Mouse (Mus musculus) midbrain, embryonic 16.5 days (tissue): ENCODE data around the gene Cd200. TPM values are rescaled to one million over a fixed set of nuclear protein-coding genes. Genes with fewer than 3 reads are reported as not detected.
"Not testable (repeated sequence)": the region's sequence is repeated elsewhere in the genome, so short reads cannot be mapped to it uniquely, and the experiment has no call there.

Source experiments
- ATAC-seq: fragments of 200-750 bp; cut with Nextera tagmentation; 2 replicates; pipeline ENCODE4 v1.8.0; 2017; ENCODE audit warnings: moderate TSS enrichment
- H3K27ac ChIP-seq: fragments of 300-500 bp; sonication (generic); 2 replicates; pipeline ENCODE4 v1.5.1; 2014; ENCODE audit warnings: mild to moderate bottlenecking, low read length, mixed read lengths
- H3K27me3 ChIP-seq: fragments of 300-500 bp; sonication (generic); 2 replicates; pipeline ENCODE4 v1.6.1; 2014; ENCODE audit warnings: low read depth, low read length, mixed read lengths; ENCODE audit not compliant: control insufficient read depth, insufficient read depth
- H3K36me3 ChIP-seq: fragments of 300-500 bp; sonication (generic); 2 replicates; pipeline ENCODE4 v1.6.1; 2014; ENCODE audit warnings: mild to moderate bottlenecking, low read length, moderate library complexity, mixed read lengths; ENCODE audit not compliant: control insufficient read depth, insufficient read depth
- H3K4me1 ChIP-seq: fragments of 300-500 bp; sonication (generic); 2 replicates; pipeline ENCODE4 v1.6.1; 2014; ENCODE audit warnings: mild to moderate bottlenecking, low read length, mixed read lengths; ENCODE audit not compliant: control insufficient read depth, insufficient read depth
- H3K4me2 ChIP-seq: fragments of 300-500 bp; sonication (generic); 2 replicates; pipeline ENCODE4 v1.6.1; 2014; ENCODE audit warnings: mild to moderate bottlenecking, low read length, mixed read lengths
- H3K4me3 ChIP-seq: fragments of 300-500 bp; sonication (generic); 2 replicates; pipeline ENCODE4 v1.5.1; 2014; ENCODE audit warnings: low read depth, mild to moderate bottlenecking, low read length, moderate library complexity, mixed read lengths
- H3K9ac ChIP-seq: fragments of 300-500 bp; sonication (generic); 2 replicates; pipeline ENCODE4 v1.6.1; 2014; ENCODE audit warnings: low read depth, low read length, mixed read lengths
- H3K9me3 ChIP-seq: fragments of 300-500 bp; sonication (generic); replicated peaks from 2 replicates; pipeline ENCODE4 v1.6.1; 2014; ENCODE audit warnings: mild to moderate bottlenecking, low read length, mixed read lengths; ENCODE audit not compliant: control insufficient read depth, poor library complexity, severe bottlenecking
- WGBS: fragments of 180-500 bp; shearing (Covaris S2); extraction: QIAGEN DNeasy Blood & Tissue Kit; methylation state at CpG from one replicate; pipeline ENCODE4 v1.1.7; 2014; 5-methylcytosine and 5-hydroxymethylcytosine counted together
- polyA plus RNA-seq: library from polyadenylated mRNA; unstranded; fragments of >200 nt; fragmentation: Nextera tagmentation; extraction: Ambion mirVana; gene quantifications from 2 replicates; pipeline ENCODE4 v1.2.1, GENCODE M21; 2015

Gene Cd200
- polyA plus RNA-seq, 1 experiment from 2014 or later = 438 TPM

- ATAC-seq = no peak
- H3K4me2 ChIP-seq = no peak overlapping the region
- no peaks in the 10 kb centered on the region for H3K27me3 ChIP-seq
- H3K9me3 ChIP-seq = no peaks in the 10 kb centered on the region
- H3K36me3 ChIP-seq = no peaks in the 10 kb centered on the region
- H3K4me3 ChIP-seq = no peak overlapping the region
- H3K9ac ChIP-seq = no peak overlapping the region
- 90% methylated on average over 1 of the region's 1 CpGs for WGBS
- no peaks in the 10 kb centered on the region for H3K4me1 ChIP-seq
- no peak overlapping the region for H3K27ac ChIP-seq
Measured at GRCm38 (mm10) chr16:45371076-45371475, 37.8 kb downstream of the Cd200 start.

GRCm38 (mm10) chr16:45369285-45369965 lies 39.4 kb downstream of the Cd200 start:
- 76% methylated on average over 4 of the region's 4 CpGs for WGBS
- H3K36me3 ChIP-seq = no peaks in the 10 kb centered on the region
- H3K27me3 ChIP-seq = no peaks in the 10 kb centered on the region
- H3K4me3 ChIP-seq = no peak overlapping the region
- no peak overlapping the region for H3K4me2 ChIP-seq
- no peaks in the 10 kb centered on the region for H3K9me3 ChIP-seq
- no peak overlapping the region for H3K27ac ChIP-seq
- no peak for ATAC-seq
- H3K9ac ChIP-seq = no peak overlapping the region
- H3K4me1 ChIP-seq = no peaks in the 10 kb centered on the region

DNA sequence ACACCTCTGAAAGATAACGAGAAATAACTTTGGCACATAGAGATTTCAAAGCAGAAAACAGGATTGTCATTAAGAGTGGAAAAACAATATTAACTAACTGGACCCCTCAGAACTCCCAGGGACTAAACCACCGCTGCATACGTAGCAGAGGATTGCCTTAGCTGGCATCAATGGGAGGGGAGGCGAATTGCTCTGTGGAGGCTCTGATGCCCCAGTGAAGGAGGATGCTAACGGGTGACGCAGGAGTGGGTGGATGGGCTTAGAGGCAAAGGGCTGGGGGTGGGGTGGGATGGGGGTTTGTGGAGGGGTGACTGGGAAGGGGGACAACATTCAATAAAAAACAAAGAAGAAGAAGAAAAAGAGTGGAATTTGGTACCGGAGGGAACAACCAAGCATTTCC lies 42.7 kb downstream of the Cd200 start:
- Histone ChIP-seq H3K36me3 (no peaks in the 10 kb centered on the region), H3K4me2 (no peak overlapping the region), H3K9ac (no peak overlapping the region), H3K27me3 (no peaks in the 10 kb centered on the region), H3K27ac (no peak overlapping the region), H3K9me3 (no peaks in the 10 kb centered on the region), H3K4me3 (no peak overlapping the region), H3K4me1 (no peaks in the 10 kb centered on the region)
- no peak for ATAC-seq
- WGBS = 78% methylated on average over 7 of the region's 7 CpGs

DNA sequence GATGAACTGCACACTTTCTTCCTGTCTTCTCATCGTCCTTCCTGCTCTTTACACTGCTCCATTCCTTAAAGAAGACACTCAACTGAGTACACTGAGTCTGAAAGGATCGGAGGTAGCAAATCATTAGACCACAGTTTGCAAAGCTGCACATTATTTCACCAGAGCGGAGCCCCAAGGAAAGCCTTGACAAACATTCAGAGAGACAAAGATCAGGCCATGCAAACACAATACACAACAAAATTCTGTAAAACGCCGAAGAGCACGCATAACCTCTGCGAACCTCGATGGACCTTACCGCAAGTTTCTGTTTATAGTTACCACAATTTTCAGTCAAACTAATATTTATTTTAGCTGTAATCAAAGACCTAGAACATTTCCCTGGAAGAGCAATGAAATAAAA lies 43.5 kb downstream of the Cd200 start:
- Histone ChIP-seq H3K36me3 (no peaks in the 10 kb centered on the region), H3K9ac (no peak overlapping the region), H3K4me1 (no peaks in the 10 kb centered on the region), H3K27me3 (no peaks in the 10 kb centered on the region), H3K4me2 (no peak overlapping the region), H3K9me3 (no peaks in the 10 kb centered on the region), H3K27ac (no peak overlapping the region), H3K4me3 (no peak overlapping the region)
- ATAC-seq = no peak
- 86% methylated on average over 9 of the region's 9 CpGs for WGBS

- no peak overlapping the region for H3K9ac ChIP-seq
- H3K27me3 ChIP-seq = no peaks in the 10 kb centered on the region
- no peaks in the 10 kb centered on the region for H3K36me3 ChIP-seq
- no peaks in the 10 kb centered on the region for H3K9me3 ChIP-seq
- H3K4me1 ChIP-seq = no peaks in the 10 kb centered on the region
- no peak overlapping the region for H3K4me3 ChIP-seq
- ATAC-seq = no peak
- no peak overlapping the region for H3K4me2 ChIP-seq
- 93% methylated on average over 1 of the region's 1 CpGs for WGBS
- H3K27ac ChIP-seq = no peak overlapping the region
Measured at GRCm38 (mm10) chr16:45364627-45365026, 44.2 kb downstream of the Cd200 start.

DNA sequence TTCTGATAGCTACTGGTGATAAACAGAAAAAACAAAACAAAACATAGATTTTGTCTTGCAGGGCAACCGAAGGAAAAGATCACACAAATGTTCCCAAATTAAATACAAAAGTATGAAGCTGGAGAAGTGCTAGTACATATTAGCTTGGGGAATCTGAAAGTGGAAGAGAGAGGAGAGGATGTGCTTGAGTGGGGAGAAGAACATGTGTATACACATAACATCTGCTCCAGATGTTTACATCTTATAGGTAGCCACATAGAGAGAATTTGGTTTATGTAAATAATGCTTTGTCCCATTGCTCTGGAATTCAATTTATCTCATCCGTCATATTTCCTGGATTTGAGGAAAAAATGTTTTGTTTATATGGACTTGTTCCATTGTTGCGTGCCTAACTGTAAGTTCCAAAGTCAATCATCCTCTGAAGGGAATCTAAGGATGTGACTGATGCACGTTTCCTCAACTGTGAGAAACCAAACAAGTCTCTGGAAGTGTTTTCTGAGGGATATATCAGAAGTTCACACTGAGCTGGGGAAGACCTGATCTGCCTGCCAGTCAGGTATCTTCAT lies 45.3 kb downstream of the Cd200 start:
- H3K4me1 ChIP-seq = no peaks in the 10 kb centered on the region
- no peaks in the 10 kb centered on the region for H3K9me3 ChIP-seq
- no peak for ATAC-seq

DNA sequence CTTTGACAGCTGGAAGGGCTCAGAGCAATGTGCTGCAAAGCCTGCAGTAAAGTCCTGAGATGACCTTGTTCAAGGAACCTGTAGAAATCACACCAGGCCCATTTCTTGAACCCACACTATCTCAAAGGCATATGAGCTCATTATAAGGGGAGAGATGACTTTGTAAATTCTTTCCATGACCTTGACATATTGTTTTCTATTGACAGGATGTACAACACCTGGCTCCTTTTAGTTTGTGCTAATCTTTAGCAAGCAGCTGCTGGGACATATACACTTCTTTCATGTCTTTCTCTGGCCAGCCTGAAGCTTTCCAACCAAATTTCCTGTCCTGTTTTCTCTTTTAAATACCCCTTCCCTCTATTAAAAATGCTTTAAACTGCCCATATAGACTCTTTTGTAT lies 47.4 kb downstream of the Cd200 start:
- Histone ChIP-seq H3K27me3 (no peaks in the 10 kb centered on the region), H3K4me1 (no peaks in the 10 kb centered on the region), H3K9ac (no peak overlapping the region), H3K4me3 (no peak overlapping the region), H3K27ac (no peak overlapping the region), H3K36me3 (no peaks in the 10 kb centered on the region), H3K9me3 (no peaks in the 10 kb centered on the region), H3K4me2 (no peak overlapping the region)
- ATAC-seq = no peak

More for the DNA sequence above, 45.3 kb downstream of the Cd200 start:
- no peaks in the 10 kb centered on the region for H3K27me3 ChIP-seq
- no peak overlapping the region for H3K9ac ChIP-seq
- 82% methylated on average over 4 of the region's 4 CpGs for WGBS
- H3K4me3 ChIP-seq = no peak overlapping the region
- H3K27ac ChIP-seq = no peak overlapping the region
- no peaks in the 10 kb centered on the region for H3K36me3 ChIP-seq
- no peak overlapping the region for H3K4me2 ChIP-seq

DNA sequence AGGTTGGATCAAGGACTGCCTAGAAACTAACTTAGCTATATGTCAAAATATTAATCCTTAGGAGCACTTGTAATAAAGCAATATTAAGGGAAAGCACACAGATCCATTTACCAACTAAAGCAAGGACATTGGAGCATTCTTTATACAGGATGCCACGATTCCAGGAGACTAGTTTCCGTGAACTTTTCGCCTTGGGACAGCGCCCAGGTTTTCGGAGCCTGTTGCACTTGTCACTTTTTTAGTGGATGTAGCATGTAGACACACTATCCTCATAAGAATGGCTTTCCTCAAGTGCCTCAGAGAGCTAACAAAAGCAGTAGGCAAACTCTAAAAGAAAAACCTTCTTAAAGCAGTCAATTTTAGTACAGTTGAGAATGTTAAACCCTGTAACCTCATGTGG lies 50.4 kb downstream of the Cd200 start:
- H3K27me3 ChIP-seq, H3K4me2 ChIP-seq, H3K4me3 ChIP-seq, H3K9me3 ChIP-seq, H3K9ac ChIP-seq, H3K36me3 ChIP-seq, H3K4me1 ChIP-seq, ATAC-seq, H3K27ac ChIP-seq: not testable (repeated sequence)
- 95% methylated on average over 5 of the region's 5 CpGs for WGBS

GRCm38 (mm10) chr16:45357134-45357533 lies 51.7 kb downstream of the Cd200 start:
- no peaks in the 10 kb centered on the region for H3K27me3 ChIP-seq
- H3K36me3 ChIP-seq = no peaks in the 10 kb centered on the region
- 91% methylated on average over 1 of the region's 1 CpGs for WGBS
- no peaks in the 10 kb centered on the region for H3K9me3 ChIP-seq
- no peak for ATAC-seq
- H3K27ac ChIP-seq = no peak overlapping the region
- H3K4me2 ChIP-seq = no peak overlapping the region
- no peaks in the 10 kb centered on the region for H3K4me1 ChIP-seq
- no peak overlapping the region for H3K9ac ChIP-seq
- no peak overlapping the region for H3K4me3 ChIP-seq
